Mouse (Mus musculus): ENCODE results near the gene Colgalt1. TPM values are rescaled to one million over a fixed set of nuclear protein-coding genes. Genes with fewer than 3 reads are reported as not detected.
A peak's percentile ranks its signal among the peaks of the same experiment; 100 is the strongest.

The Colgalt1 gene
- total RNA-seq, 2 experiments from 2014 or later, result 41.3 to 43.1 TPM

DNA sequence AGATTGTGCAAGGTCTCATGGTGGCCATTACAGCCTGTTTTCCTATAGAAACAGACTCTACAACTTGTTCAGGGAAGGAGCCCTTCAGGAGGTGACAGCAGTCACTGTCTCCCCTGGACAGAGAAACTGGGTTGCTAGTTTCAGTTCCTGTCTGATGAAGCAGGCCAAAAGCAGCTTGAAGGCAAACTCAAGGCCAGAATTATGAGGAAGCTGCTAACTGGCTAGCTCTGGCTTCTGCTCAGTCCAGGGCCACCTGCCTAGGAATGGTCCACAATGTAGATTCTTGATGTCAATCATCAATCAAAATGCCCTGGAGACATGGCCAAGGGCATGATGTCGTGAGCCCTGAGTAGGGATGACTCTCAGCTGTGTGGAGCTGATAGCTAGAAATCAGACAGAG, 14.3 kb downstream of the Colgalt1 start:
- no peak for DNase-seq (ENCODE audit: low spot score)
- intact Hi-C loops (cut with DNase I), result no loop called here

DNA sequence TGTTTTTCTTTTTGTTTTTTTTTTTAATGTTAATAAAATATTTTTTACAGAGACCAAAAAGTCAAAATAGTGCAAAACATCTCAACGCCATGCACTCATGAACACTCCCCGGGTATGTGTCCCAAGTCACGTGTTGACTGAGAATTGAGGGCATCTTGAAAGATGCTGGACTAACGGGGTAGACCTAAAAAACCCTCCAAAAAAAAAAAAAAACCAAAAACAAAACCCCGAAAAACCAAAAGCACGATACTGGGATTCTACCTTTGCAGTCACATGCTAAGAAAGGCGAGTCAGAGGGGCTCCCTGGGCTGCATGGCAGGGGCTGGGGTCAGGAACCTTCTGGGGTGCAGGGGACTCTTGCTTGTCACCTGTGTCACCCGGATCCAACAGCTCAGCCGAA, 16.0 kb downstream of the Colgalt1 start:
- DNase-seq (ENCODE audit: low spot score), result no peak

GRCm38 (mm10) chr8:71627265-71628099, 16.7 kb downstream of the Colgalt1 start:
- DNase-seq (ENCODE audit: low spot score), result no peak
- intact Hi-C loops (cut with DNase I), result no loop called here

More for the DNA sequence above, 16.0 kb downstream of the Colgalt1 start:
- intact Hi-C loops (cut with DNase I), result no loop called here

DNA sequence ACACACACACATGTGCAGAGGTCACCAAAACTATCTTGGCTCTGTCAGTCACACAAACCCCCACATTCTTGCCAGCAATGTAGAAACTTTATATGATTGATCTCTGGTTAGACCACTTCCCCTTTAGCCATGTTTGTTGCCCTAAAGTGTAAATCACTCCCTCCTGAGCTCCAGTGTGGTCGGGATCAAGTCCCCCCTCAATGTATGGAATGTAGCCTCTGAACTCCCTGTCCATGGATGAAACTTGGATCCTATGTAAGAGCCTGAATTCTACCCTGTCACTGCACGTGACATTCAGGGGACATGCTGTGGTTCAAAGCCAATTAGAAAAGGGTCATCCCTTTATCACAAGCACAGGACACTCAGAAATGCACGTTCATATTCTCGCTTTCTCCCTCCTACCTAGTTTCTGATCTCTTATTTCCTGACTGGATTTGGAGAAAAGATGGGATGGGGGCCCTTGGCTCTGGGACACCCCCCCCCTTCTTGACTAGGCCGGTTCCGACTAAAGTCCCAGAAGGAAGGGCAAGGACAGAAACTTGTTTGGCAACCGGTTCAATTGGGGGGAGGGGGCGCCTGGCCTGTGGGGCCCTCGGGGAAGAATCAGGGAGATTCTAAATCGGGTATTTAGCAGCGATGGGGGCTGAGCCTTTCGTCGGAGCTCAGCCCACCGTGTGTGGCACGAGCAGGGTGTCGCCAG, 17.7 kb downstream of the Colgalt1 start:
- intact Hi-C loops (cut with DNase I), result no loop called here
- DNase-seq (ENCODE audit: low spot score), result no peak

DNA sequence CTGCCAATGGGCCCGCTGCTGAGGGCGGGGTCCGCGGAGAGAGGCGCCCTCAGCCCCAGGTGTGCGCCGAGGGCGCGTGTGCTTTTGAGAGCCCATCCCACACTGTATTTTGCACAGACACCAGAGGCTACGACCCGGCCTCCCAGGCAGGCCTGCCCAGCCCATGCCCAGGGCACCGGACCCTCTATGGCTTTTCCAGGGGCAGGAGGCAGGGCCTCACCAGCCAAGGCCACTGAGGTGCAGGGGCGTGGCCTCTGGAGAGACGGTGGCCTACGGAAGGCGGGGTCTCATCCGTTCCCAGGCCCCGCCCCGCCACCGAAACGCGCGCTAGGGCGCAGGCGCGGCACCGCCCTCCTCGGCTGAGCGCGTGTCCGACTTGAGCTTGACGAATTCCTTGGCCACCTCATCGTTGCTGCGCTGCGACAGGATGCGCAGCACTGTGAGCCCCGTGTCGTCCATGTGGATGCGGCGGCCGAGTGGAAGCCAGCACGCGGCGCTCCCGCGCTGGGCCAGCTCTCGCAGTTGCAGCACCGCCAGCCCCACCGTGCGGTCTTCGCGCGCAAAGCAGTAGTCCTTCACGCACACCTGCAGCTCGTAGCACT, 18.4 kb downstream of the Colgalt1 start:
- peak; percentile 89 for DNase-seq (ENCODE audit: low spot score)
- intact Hi-C loops (cut with DNase I), result no loop called here

GRCm38 (mm10) chr8:71629781-71630212, 19.0 kb downstream of the Colgalt1 start:
- intact Hi-C loops (cut with DNase I), result loop anchor here (5.0 kb wide), 1 partner anchor 32 kb away; the partner anchor contains the start of gene Fam129c
- DNase-seq (ENCODE audit: low spot score), result peak; percentile 21

DNA sequence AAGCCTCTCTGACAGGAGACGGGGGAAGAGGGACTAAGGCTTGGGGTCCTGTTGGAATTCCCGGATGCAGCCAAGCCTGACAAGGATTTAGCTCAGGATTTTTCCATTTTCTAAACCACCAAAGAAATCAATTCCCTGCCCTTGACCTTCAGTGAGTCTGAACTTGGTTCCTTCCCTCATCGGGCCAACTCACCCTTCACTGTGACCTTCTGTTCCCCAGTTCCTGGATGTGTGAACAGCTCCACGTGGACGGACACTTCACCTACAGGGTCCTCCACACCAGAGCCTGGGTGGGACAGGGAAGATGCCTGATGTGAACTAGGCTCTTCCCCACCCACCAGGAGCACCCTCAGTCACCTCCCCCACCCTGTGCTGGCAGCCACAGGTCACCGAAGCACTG, 20.0 kb downstream of the Colgalt1 start:
- intact Hi-C loops (cut with DNase I), result loop anchor here (5.0 kb wide), 1 partner anchor 33 kb away; the partner anchor contains the start of gene Fam129c
- no peak for DNase-seq (ENCODE audit: low spot score)

DNA sequence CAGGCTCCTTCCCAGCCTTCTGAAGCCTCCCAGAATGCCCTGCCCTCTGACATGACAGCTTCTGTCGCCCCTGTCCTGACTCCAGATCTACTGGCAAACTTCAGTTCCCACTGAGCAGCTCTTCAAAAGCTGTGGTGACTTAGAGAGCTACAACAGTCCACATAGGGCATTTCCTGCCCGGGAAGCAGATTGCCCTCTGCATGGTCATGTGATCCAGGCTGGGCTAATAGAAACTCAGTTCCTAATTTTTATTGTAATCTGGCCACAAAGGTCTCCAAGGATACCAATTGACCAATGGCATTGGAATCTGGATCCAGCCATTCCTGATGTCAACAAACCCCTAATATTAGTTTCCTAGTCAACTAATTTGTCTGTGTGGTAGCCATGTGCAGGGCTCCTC, 21.1 kb downstream of the Colgalt1 start:
- no peak for DNase-seq (ENCODE audit: low spot score)
- intact Hi-C loops (cut with DNase I), result loop anchor here (2.0 to 5.0 kb wide), 2 partner anchors 35 to 69 kb away; partner anchors contain the start of gene Fam129c

DNA sequence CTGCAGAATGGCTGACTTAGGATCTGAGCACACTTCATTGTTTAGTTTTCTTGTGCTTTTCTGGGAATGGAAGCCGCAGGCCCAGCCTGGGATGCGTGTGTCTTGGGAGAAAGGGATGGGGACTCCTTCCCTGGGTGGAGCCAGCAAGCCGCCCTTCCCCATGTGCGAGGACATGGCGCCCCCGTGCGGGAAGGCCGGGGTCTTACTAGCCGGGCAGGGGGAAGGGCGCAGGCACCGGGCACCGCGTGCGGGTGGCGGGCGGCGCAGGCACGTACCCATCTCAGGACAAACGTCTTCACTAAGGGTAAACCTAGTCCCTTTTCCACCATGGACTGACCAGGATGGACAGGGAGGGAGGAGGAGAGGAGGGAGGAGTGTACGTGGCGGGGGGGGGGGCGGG, 22.4 kb downstream of the Colgalt1 start:
- intact Hi-C loops (cut with DNase I), result loop anchor here (2.0 to 5.0 kb wide), 2 partner anchors 36 to 70 kb away; partner anchors contain the start of gene Fam129c

DNA sequence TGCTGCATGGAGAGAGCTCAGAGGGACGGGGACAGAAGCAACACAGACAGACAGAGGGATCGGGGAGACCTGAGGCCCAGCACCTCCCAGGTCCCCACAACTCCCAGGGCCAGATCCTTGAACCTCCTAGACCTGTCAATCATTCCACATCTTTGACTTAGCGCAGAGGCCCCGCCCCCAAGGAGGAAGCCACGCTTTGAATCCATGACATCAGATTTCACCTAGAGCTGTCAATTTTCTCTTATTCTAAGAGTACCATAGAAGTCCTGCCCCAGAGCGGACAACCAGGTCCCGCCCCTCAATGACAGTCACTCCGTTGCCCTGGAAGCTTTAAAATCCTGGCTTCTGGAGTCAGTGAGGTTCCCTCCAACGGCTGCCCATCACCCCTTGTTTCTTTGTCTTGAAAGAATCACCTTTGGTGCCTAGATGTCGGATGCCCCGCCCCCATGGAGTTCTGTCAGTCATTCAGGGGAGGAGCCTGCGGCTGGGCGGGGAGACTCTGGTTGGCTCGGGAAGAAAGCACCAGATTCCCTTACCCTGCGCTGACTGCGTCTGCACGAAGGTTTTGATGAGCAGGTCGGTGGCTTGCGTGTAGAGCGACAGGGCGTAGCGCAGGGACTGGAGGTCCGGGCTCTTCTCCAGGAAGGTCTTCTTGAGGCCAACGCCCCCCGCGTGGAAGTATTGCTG, 23.3 kb downstream of the Colgalt1 start:
- intact Hi-C loops (cut with DNase I), result loop anchor here (2.0 to 5.0 kb wide), 2 partner anchors 37 to 71 kb away; partner anchors contain the start of gene Fam129c
- DNase-seq (ENCODE audit: low spot score), result no peak

More for the DNA sequence above, 22.4 kb downstream of the Colgalt1 start:
- DNase-seq (ENCODE audit: low spot score), result peak; percentile 31

DNA sequence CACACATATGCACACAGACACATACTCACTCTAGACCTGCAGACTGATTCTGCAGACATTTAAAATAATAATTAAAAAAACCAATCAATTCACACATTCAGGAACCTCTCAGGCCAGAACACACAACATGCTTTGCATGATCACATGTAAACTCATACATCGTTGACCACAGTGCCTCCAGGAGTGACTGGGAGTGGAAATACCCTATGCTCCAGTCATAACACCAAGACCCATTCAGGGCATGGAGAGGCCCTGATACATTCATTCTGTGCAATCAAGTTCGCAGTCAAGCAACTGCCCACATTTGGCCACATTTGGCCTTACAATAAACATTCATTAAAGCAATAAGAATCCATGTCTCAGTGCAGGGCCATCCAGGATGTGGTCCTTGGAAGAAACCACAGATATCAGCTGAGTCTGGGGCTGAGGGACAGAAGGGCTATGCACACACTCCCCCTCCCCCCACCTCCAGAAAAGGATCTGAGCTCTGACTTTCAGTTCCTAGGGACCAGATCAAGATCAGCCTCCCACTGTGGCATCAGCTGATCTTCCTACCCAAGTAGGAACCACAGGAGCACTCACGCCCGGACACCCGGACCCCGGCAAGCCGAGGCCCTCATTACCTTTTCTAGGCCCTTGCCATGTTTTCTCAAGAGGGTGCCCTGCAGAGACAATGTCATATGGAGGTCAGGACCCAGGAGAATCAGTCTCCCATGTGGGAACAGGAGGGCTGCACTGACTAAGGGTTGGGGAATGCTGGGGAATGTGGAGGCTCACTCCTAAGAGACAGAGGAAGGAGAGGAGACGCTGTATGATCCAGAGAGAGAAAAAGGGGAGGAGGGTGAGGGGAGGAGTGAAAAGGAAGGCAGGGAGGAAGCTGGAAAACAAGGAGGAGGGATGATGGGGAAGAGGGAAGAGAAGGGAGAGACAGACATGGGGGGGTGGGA, 26.6 kb downstream of the Colgalt1 start:
- intact Hi-C loops (cut with DNase I), result no loop called here
- DNase-seq (ENCODE audit: low spot score), result no peak

- no peak for DNase-seq (ENCODE audit: low spot score)
- intact Hi-C loops (cut with DNase I), result no loop called here
Measured at GRCm38 (mm10) chr8:71638321-71638720, 27.5 kb downstream of the Colgalt1 start.

- intact Hi-C loops (cut with DNase I), result no loop called here
Measured at GRCm38 (mm10) chr8:71639318-71639717, 28.5 kb downstream of the Colgalt1 start.

DNA sequence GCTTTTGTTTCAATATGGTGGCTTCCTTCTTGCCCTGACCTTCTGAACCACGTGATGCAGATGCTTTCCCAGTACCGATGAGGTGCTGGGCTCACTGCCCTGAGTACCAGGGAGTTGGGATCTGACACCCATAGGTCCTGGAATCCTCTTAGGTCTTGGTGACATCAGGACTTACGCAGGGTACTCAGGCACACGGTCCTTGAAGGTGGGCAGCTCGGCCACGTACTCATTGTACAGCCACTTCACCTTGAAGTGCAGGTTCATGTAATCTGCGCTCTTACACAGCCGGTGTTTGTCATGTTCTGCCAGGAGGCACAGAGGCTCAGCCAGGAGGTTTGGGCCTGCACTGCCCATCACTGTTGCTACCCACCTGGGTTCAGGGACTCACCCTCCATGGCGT, 34.7 kb downstream of the Colgalt1 start:
- intact Hi-C loops (cut with DNase I), result no loop called here
- DNase-seq (ENCODE audit: low spot score), result no peak

More at GRCm38 (mm10) chr8:71639318-71639717, 28.5 kb downstream of the Colgalt1 start:
- DNase-seq (ENCODE audit: low spot score), result no peak

DNA sequence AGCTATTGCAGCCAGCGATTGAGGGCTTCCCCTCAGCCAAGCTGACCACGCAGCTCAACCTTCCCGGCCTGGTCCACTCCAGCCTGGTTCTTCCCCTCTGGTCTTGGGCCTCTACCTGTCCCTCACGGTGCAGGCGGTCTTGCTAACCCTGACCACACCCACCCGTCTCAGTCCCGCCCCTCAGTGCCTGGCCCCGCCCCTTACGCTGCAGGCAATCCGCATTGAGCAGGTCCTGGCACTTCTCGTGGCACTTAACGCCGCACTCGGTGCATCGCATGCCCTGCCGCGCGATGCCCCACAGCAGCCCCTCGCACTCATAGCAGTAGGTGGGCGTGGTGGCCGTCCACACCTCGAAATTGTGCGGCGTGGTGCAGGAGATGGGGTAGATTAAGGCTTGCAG, 43.8 kb downstream of the Colgalt1 start:
- intact Hi-C loops (cut with DNase I), result no loop called here
- no peak for DNase-seq (ENCODE audit: low spot score)

GRCm38 (mm10) chr8:71657816-71658215, 47.0 kb downstream of the Colgalt1 start:
- intact Hi-C loops (cut with DNase I), result no loop called here
- DNase-seq (ENCODE audit: low spot score), result no peak

- intact Hi-C loops (cut with DNase I), result no loop called here
- DNase-seq (ENCODE audit: low spot score), result no peak
Measured at GRCm38 (mm10) chr8:71658515-71659049, 47.8 kb downstream of the Colgalt1 start.

- intact Hi-C loops (cut with DNase I), result loop anchor here (1.0 to 2.0 kb wide), 4 partner anchors 63 to 219 kb away; partner anchors contain the start of gene Fam129c
- DNase-seq (ENCODE audit: low spot score), result no peak
Measured at GRCm38 (mm10) chr8:71659751-71660150, 49.0 kb downstream of the Colgalt1 start.

Measured in heart, postnatal 25 days (tissue).